Mouse (Mus musculus): ENCODE measurements around the gene Zfp687. TPM values are rescaled to one million over a fixed set of nuclear protein-coding genes. Genes with fewer than 3 reads are reported as not detected.

Zfp687 gene
- 21.2 and 29.6 TPM in 2 replicates for polyA plus RNA-seq (2014; fragmentation: Nextera tagmentation; extraction: Ambion mirVana)

GRCm38 (mm10) chr3:95015337-95015872, at the start of gene Zfp687:
Zfp687 (minus strand) TSS chr3:95015448.
- DNase-seq (ENCODE audit: low spot score) (peak; percentile 99), ATAC-seq (ENCODE audit: low FRiP score) (peak; percentile 99)
- H3K27ac ChIP-seq (ENCODE audit: low read depth, low read length), result peak within 1 kb of the TSS; percentile 81
- H3K4me1 ChIP-seq (replicated peaks; ENCODE audit: control insufficient read depth, insufficient read depth, low read length), result no peaks in the 10 kb centered on the region
- H3K9me3 ChIP-seq (ENCODE audit: control insufficient read depth, low read length), result no peaks in the 10 kb centered on the region
- H3K27me3 ChIP-seq (ENCODE audit: control insufficient read depth, insufficient read depth, low read length), result no peaks in the 10 kb centered on the region
- WGBS, result under 1% methylated on average over 28 of the region's 37 CpGs
- H3K36me3 ChIP-seq (ENCODE audit: control insufficient read depth, insufficient read depth, low read length), result 0 out of 2 replicates have a peak, but pooled peaks cover 11% of the 10 kb centered on the region
- H3K4me3 ChIP-seq (ENCODE audit: low read depth, low read length), result peak within 1 kb of the TSS; percentile 82
- peak within 1 kb of the TSS; percentile 92 for H3K4me2 ChIP-seq (replicated peaks; ENCODE audit: low read depth, low read length)
- peak within 1 kb of the TSS; percentile 82 for H3K9ac ChIP-seq (ENCODE audit: low read depth, low read length)

GRCm38 (mm10) chr3:95063741-95064140, 48.5 kb upstream of the Zfp687 start:
- ATAC-seq (ENCODE audit: low FRiP score) (no peak), DNase-seq (ENCODE audit: low spot score) (no peak)
- H3K4me2 ChIP-seq (replicated peaks; ENCODE audit: low read depth, low read length), result no peak overlapping the region
- 91% methylated on average over 4 of the region's 4 CpGs for WGBS
- H3K36me3 ChIP-seq (ENCODE audit: control insufficient read depth, insufficient read depth, low read length), result peaks cover 21% of the 10 kb centered on the region
- H3K9ac ChIP-seq (ENCODE audit: low read depth, low read length), result no peak overlapping the region
- no peaks in the 10 kb centered on the region for H3K4me1 ChIP-seq (replicated peaks; ENCODE audit: control insufficient read depth, insufficient read depth, low read length)
- no peaks in the 10 kb centered on the region for H3K9me3 ChIP-seq (ENCODE audit: control insufficient read depth, low read length)
- H3K27ac ChIP-seq (ENCODE audit: low read depth, low read length), result no peak overlapping the region
- no peaks in the 10 kb centered on the region for H3K27me3 ChIP-seq (ENCODE audit: control insufficient read depth, insufficient read depth, low read length)
- no peak overlapping the region for H3K4me3 ChIP-seq (ENCODE audit: low read depth, low read length)

GRCm38 (mm10) chr3:95058078-95058477, 42.8 kb upstream of the Zfp687 start:
- WGBS, result 87% methylated on average over 8 of the region's 8 CpGs
- Histone ChIP-seq H3K36me3 (ENCODE audit: control insufficient read depth, insufficient read depth, low read length) (peaks cover 5% of the 10 kb centered on the region), H3K27ac (ENCODE audit: low read depth, low read length) (no peak overlapping the region), H3K4me3 (ENCODE audit: low read depth, low read length) (no peak overlapping the region), H3K9ac (ENCODE audit: low read depth, low read length) (no peak overlapping the region), H3K27me3 (ENCODE audit: control insufficient read depth, insufficient read depth, low read length) (no peaks in the 10 kb centered on the region), H3K4me1 (replicated peaks; ENCODE audit: control insufficient read depth, insufficient read depth, low read length) (no peaks in the 10 kb centered on the region), H3K4me2 (replicated peaks; ENCODE audit: low read depth, low read length) (no peak overlapping the region), H3K9me3 (ENCODE audit: control insufficient read depth, low read length) (no peaks in the 10 kb centered on the region)
- ATAC-seq (ENCODE audit: low FRiP score) (no peak), DNase-seq (ENCODE audit: low spot score) (no peak)

- Histone ChIP-seq H3K9ac (ENCODE audit: low read depth, low read length) (no peak overlapping the region), H3K9me3 (ENCODE audit: control insufficient read depth, low read length) (no peaks in the 10 kb centered on the region), H3K36me3 (ENCODE audit: control insufficient read depth, insufficient read depth, low read length) (no peaks in the 10 kb centered on the region), H3K4me2 (replicated peaks; ENCODE audit: low read depth, low read length) (no peak overlapping the region), H3K4me1 (replicated peaks; ENCODE audit: control insufficient read depth, insufficient read depth, low read length) (no peaks in the 10 kb centered on the region), H3K27me3 (ENCODE audit: control insufficient read depth, insufficient read depth, low read length) (no peaks in the 10 kb centered on the region), H3K27ac (ENCODE audit: low read depth, low read length) (no peak overlapping the region), H3K4me3 (ENCODE audit: low read depth, low read length) (no peak overlapping the region)
- no peak for ATAC-seq (ENCODE audit: low FRiP score)
- 96% methylated on average over 7 of the region's 7 CpGs for WGBS
- no peak for DNase-seq (ENCODE audit: low spot score)
Measured at GRCm38 (mm10) chr3:95056275-95056674, 41.0 kb upstream of the Zfp687 start.

- ATAC-seq (ENCODE audit: low FRiP score) (no peak), DNase-seq (ENCODE audit: low spot score) (no peak)
- no peaks in the 10 kb centered on the region for H3K27me3 ChIP-seq (ENCODE audit: control insufficient read depth, insufficient read depth, low read length)
- no peak overlapping the region for H3K27ac ChIP-seq (ENCODE audit: low read depth, low read length)
- H3K4me3 ChIP-seq (ENCODE audit: low read depth, low read length), result no peak overlapping the region
- no peaks in the 10 kb centered on the region for H3K4me1 ChIP-seq (replicated peaks; ENCODE audit: control insufficient read depth, insufficient read depth, low read length)
- no peaks in the 10 kb centered on the region for H3K9me3 ChIP-seq (ENCODE audit: control insufficient read depth, low read length)
- no peak overlapping the region for H3K9ac ChIP-seq (ENCODE audit: low read depth, low read length)
- no peak overlapping the region for H3K4me2 ChIP-seq (replicated peaks; ENCODE audit: low read depth, low read length)
- WGBS, result 61% methylated on average over 10 of the region's 10 CpGs
- no peaks in the 10 kb centered on the region for H3K36me3 ChIP-seq (ENCODE audit: control insufficient read depth, insufficient read depth, low read length)
Measured at GRCm38 (mm10) chr3:95054481-95055260, 39.4 kb upstream of the Zfp687 start.

- Histone ChIP-seq H3K4me3 (ENCODE audit: low read depth, low read length) (no peak overlapping the region), H3K9me3 (ENCODE audit: control insufficient read depth, low read length) (no peaks in the 10 kb centered on the region), H3K4me2 (replicated peaks; ENCODE audit: low read depth, low read length) (no peak overlapping the region), H3K36me3 (ENCODE audit: control insufficient read depth, insufficient read depth, low read length) (no peaks in the 10 kb centered on the region), H3K9ac (ENCODE audit: low read depth, low read length) (no peak overlapping the region), H3K27me3 (ENCODE audit: control insufficient read depth, insufficient read depth, low read length) (no peaks in the 10 kb centered on the region), H3K4me1 (replicated peaks; ENCODE audit: control insufficient read depth, insufficient read depth, low read length) (no peaks in the 10 kb centered on the region), H3K27ac (ENCODE audit: low read depth, low read length) (no peak overlapping the region)
- peak; percentile 25; the same call in 1 of the 2 replicates for ATAC-seq (ENCODE audit: low FRiP score)
- 44% methylated on average over 3 of the region's 3 CpGs for WGBS
- peak; percentile 64 for DNase-seq (ENCODE audit: low spot score)
Measured at GRCm38 (mm10) chr3:95053701-95054100, 38.5 kb upstream of the Zfp687 start.

GRCm38 (mm10) chr3:95052959-95053358, 37.7 kb upstream of the Zfp687 start:
- H3K9ac ChIP-seq (ENCODE audit: low read depth, low read length), result no peak overlapping the region
- H3K4me2 ChIP-seq (replicated peaks; ENCODE audit: low read depth, low read length), result no peak overlapping the region
- no peak overlapping the region for H3K27ac ChIP-seq (ENCODE audit: low read depth, low read length)
- 34% methylated on average over 1 of the region's 1 CpGs for WGBS
- ATAC-seq (ENCODE audit: low FRiP score) (no peak), DNase-seq (ENCODE audit: low spot score) (peak; percentile 63)
- H3K9me3 ChIP-seq (ENCODE audit: control insufficient read depth, low read length), result no peaks in the 10 kb centered on the region
- no peaks in the 10 kb centered on the region for H3K27me3 ChIP-seq (ENCODE audit: control insufficient read depth, insufficient read depth, low read length)
- H3K4me3 ChIP-seq (ENCODE audit: low read depth, low read length), result no peak overlapping the region
- no peaks in the 10 kb centered on the region for H3K36me3 ChIP-seq (ENCODE audit: control insufficient read depth, insufficient read depth, low read length)
- H3K4me1 ChIP-seq (replicated peaks; ENCODE audit: control insufficient read depth, insufficient read depth, low read length), result no peaks in the 10 kb centered on the region

GRCm38 (mm10) chr3:95047914-95048313, 32.7 kb upstream of the Zfp687 start:
- Histone ChIP-seq H3K9me3 (ENCODE audit: control insufficient read depth, low read length) (no peaks in the 10 kb centered on the region), H3K4me3 (ENCODE audit: low read depth, low read length) (no peak overlapping the region), H3K36me3 (ENCODE audit: control insufficient read depth, insufficient read depth, low read length) (no peaks in the 10 kb centered on the region), H3K27me3 (ENCODE audit: control insufficient read depth, insufficient read depth, low read length) (no peaks in the 10 kb centered on the region), H3K27ac (ENCODE audit: low read depth, low read length) (no peak overlapping the region), H3K4me1 (replicated peaks; ENCODE audit: control insufficient read depth, insufficient read depth, low read length) (0 out of 2 replicates have a peak, but pooled peaks cover under 1% of the 10 kb centered on the region), H3K4me2 (replicated peaks; ENCODE audit: low read depth, low read length) (no peak overlapping the region), H3K9ac (ENCODE audit: low read depth, low read length) (no peak overlapping the region)
- 78% methylated on average over 3 of the region's 3 CpGs for WGBS
- no peak for ATAC-seq (ENCODE audit: low FRiP score)
- no peak for DNase-seq (ENCODE audit: low spot score)

Measured in hindbrain, embryonic 11.5 days (tissue).